Mouse (Mus musculus): ENCODE results near the gene Rnf224. TPM values are rescaled to one million over a fixed set of nuclear protein-coding genes. Genes with fewer than 3 reads are reported as not detected.

Gene Rnf224
- polyA plus RNA-seq, 1 experiment from 2014 or later, result not detected

GRCm38 (mm10) chr2:25195211-25196156 is 41.1 kb downstream of the Rnf224 start:
- DNase-seq (ENCODE audit: low spot score) (no peak), ATAC-seq (ENCODE audit: low FRiP score) (no peak)
- Histone ChIP-seq H3K4me1 (replicated peaks; ENCODE audit: control insufficient read depth, insufficient read depth, low read length) (no peaks in the 10 kb centered on the region), H3K9me3 (ENCODE audit: control insufficient read depth, low read length) (no peaks in the 10 kb centered on the region), H3K4me2 (replicated peaks) (peak overlapping the region; percentile 25), H3K9ac (no peak overlapping the region), H3K4me3 (replicated peaks; ENCODE audit: low read length) (no peak overlapping the region; the same call in 1 of the 2 replicates), H3K27ac (no peak overlapping the region), H3K27me3 (ENCODE audit: control insufficient read depth, insufficient read depth, low read length) (peaks cover 25% of the 10 kb centered on the region), H3K36me3 (replicated peaks; ENCODE audit: control insufficient read depth, insufficient read depth) (peaks cover 26% of the 10 kb centered on the region)
- WGBS, result 22% methylated on average over 55 of the region's 55 CpGs

- Histone ChIP-seq H3K4me2 (replicated peaks) (no peak overlapping the region), H3K9ac (no peak overlapping the region), H3K27ac (no peak overlapping the region), H3K36me3 (replicated peaks; ENCODE audit: control insufficient read depth, insufficient read depth) (peaks cover 18% of the 10 kb centered on the region), H3K27me3 (ENCODE audit: control insufficient read depth, insufficient read depth, low read length) (peaks cover 25% of the 10 kb centered on the region), H3K9me3 (ENCODE audit: control insufficient read depth, low read length) (no peaks in the 10 kb centered on the region), H3K4me1 (replicated peaks; ENCODE audit: control insufficient read depth, insufficient read depth, low read length) (no peaks in the 10 kb centered on the region), H3K4me3 (replicated peaks; ENCODE audit: low read length) (no peak overlapping the region)
- 81% methylated on average over 17 of the region's 17 CpGs for WGBS
- no peak for ATAC-seq (ENCODE audit: low FRiP score)
- no peak for DNase-seq (ENCODE audit: low spot score)
These were observed 42.0 kb downstream of the Rnf224 start for GRCm38 (mm10) chr2:25194486-25195171.

GRCm38 (mm10) chr2:25194006-25194405 is 42.6 kb downstream of the Rnf224 start:
- H3K4me3 ChIP-seq (replicated peaks; ENCODE audit: low read length), result no peak overlapping the region
- peaks cover 11% of the 10 kb centered on the region for H3K36me3 ChIP-seq (replicated peaks; ENCODE audit: control insufficient read depth, insufficient read depth)
- H3K9ac ChIP-seq, result no peak overlapping the region
- no peak overlapping the region for H3K27ac ChIP-seq
- H3K9me3 ChIP-seq (ENCODE audit: control insufficient read depth, low read length), result no peaks in the 10 kb centered on the region
- 78% methylated on average over 5 of the region's 5 CpGs for WGBS
- ATAC-seq (ENCODE audit: low FRiP score), result 0 out of 2 replicates have a peak, but pooled peaks have one; percentile 18
- peaks cover 25% of the 10 kb centered on the region for H3K27me3 ChIP-seq (ENCODE audit: control insufficient read depth, insufficient read depth, low read length)
- DNase-seq (ENCODE audit: low spot score), result no peak
- no peaks in the 10 kb centered on the region for H3K4me1 ChIP-seq (replicated peaks; ENCODE audit: control insufficient read depth, insufficient read depth, low read length)
- no peak overlapping the region for H3K4me2 ChIP-seq (replicated peaks)

GRCm38 (mm10) chr2:25193330-25193770 is 43.2 kb downstream of the Rnf224 start:
- no peaks in the 10 kb centered on the region for H3K4me1 ChIP-seq (replicated peaks; ENCODE audit: control insufficient read depth, insufficient read depth, low read length)
- WGBS, result 2% methylated on average over 6 of the region's 6 CpGs
- H3K36me3 ChIP-seq (replicated peaks; ENCODE audit: control insufficient read depth, insufficient read depth), result peaks cover 5% of the 10 kb centered on the region; the same call in 1 of the 2 replicates
- H3K27ac ChIP-seq, result no peak overlapping the region
- no peak overlapping the region for H3K4me2 ChIP-seq (replicated peaks)
- H3K9ac ChIP-seq, result no peak overlapping the region
- ATAC-seq (ENCODE audit: low FRiP score) (peak; percentile 76), DNase-seq (ENCODE audit: low spot score) (peak; percentile 90)
- H3K9me3 ChIP-seq (ENCODE audit: control insufficient read depth, low read length), result no peaks in the 10 kb centered on the region
- no peak overlapping the region for H3K4me3 ChIP-seq (replicated peaks; ENCODE audit: low read length)
- H3K27me3 ChIP-seq (ENCODE audit: control insufficient read depth, insufficient read depth, low read length), result peaks cover 25% of the 10 kb centered on the region

GRCm38 (mm10) chr2:25187841-25188240 is 48.7 kb downstream of the Rnf224 start:
- WGBS, result 80% methylated on average over 6 of the region's 6 CpGs
- Histone ChIP-seq H3K27me3 (ENCODE audit: control insufficient read depth, insufficient read depth, low read length) (no peaks in the 10 kb centered on the region), H3K4me2 (replicated peaks) (no peak overlapping the region), H3K4me3 (replicated peaks; ENCODE audit: low read length) (no peak overlapping the region), H3K4me1 (replicated peaks; ENCODE audit: control insufficient read depth, insufficient read depth, low read length) (peaks cover 5% of the 10 kb centered on the region; the same call in 1 of the 2 replicates), H3K9ac (no peak overlapping the region), H3K27ac (no peak overlapping the region), H3K36me3 (replicated peaks; ENCODE audit: control insufficient read depth, insufficient read depth) (no peaks in the 10 kb centered on the region), H3K9me3 (ENCODE audit: control insufficient read depth, low read length) (no peaks in the 10 kb centered on the region)
- ATAC-seq (ENCODE audit: low FRiP score) (no peak), DNase-seq (ENCODE audit: low spot score) (no peak)

- peak overlapping the region; percentile 90 for H3K4me2 ChIP-seq (replicated peaks)
- 28% methylated on average over 5 of the region's 5 CpGs for WGBS
- no peaks in the 10 kb centered on the region for H3K36me3 ChIP-seq (replicated peaks; ENCODE audit: control insufficient read depth, insufficient read depth)
- H3K4me3 ChIP-seq (replicated peaks; ENCODE audit: low read length), result peak overlapping the region; percentile 46
- H3K9ac ChIP-seq, result peak overlapping the region; percentile 71
- H3K27ac ChIP-seq, result no peak overlapping the region
- no peaks in the 10 kb centered on the region for H3K27me3 ChIP-seq (ENCODE audit: control insufficient read depth, insufficient read depth, low read length)
- no peak for DNase-seq (ENCODE audit: low spot score)
- ATAC-seq (ENCODE audit: low FRiP score), result no peak; the same call in 1 of the 2 replicates
- H3K9me3 ChIP-seq (ENCODE audit: control insufficient read depth, low read length), result no peaks in the 10 kb centered on the region
- peaks cover 17% of the 10 kb centered on the region; the same call in 1 of the 2 replicates for H3K4me1 ChIP-seq (replicated peaks; ENCODE audit: control insufficient read depth, insufficient read depth, low read length)
These were observed 50.0 kb downstream of the Rnf224 start for GRCm38 (mm10) chr2:25186575-25186930.

- H3K4me1 ChIP-seq (replicated peaks; ENCODE audit: control insufficient read depth, insufficient read depth, low read length), result peaks cover 22% of the 10 kb centered on the region; the same call in 1 of the 2 replicates
- no peaks in the 10 kb centered on the region for H3K36me3 ChIP-seq (replicated peaks; ENCODE audit: control insufficient read depth, insufficient read depth)
- no peaks in the 10 kb centered on the region for H3K9me3 ChIP-seq (ENCODE audit: control insufficient read depth, low read length)
- 1% methylated on average over 53 of the region's 64 CpGs for WGBS
- ATAC-seq (ENCODE audit: low FRiP score), result peak; percentile 74
- H3K27ac ChIP-seq, result peak overlapping the region; percentile 89
- H3K9ac ChIP-seq, result peak overlapping the region; percentile 71
- peak overlapping the region; percentile 90 for H3K4me2 ChIP-seq (replicated peaks)
- H3K4me3 ChIP-seq (replicated peaks; ENCODE audit: low read length), result peak overlapping the region; percentile 46
- peak; percentile 72 for DNase-seq (ENCODE audit: low spot score)
- H3K27me3 ChIP-seq (ENCODE audit: control insufficient read depth, insufficient read depth, low read length), result no peaks in the 10 kb centered on the region
These were observed 50.7 kb downstream of the Rnf224 start for GRCm38 (mm10) chr2:25185625-25186574.

GRCm38 (mm10) chr2:25184496-25184895 is 52.1 kb downstream of the Rnf224 start:
- H3K9ac ChIP-seq, result no peak overlapping the region
- WGBS, result 85% methylated on average over 7 of the region's 7 CpGs
- no peaks in the 10 kb centered on the region for H3K9me3 ChIP-seq (ENCODE audit: control insufficient read depth, low read length)
- no peak for ATAC-seq (ENCODE audit: low FRiP score)
- no peak overlapping the region for H3K27ac ChIP-seq
- no peaks in the 10 kb centered on the region for H3K36me3 ChIP-seq (replicated peaks; ENCODE audit: control insufficient read depth, insufficient read depth)
- H3K4me2 ChIP-seq (replicated peaks), result peak overlapping the region; percentile 90; the same call in 1 of the 2 replicates
- H3K27me3 ChIP-seq (ENCODE audit: control insufficient read depth, insufficient read depth, low read length), result no peaks in the 10 kb centered on the region
- peaks cover 30% of the 10 kb centered on the region; the same call in 1 of the 2 replicates for H3K4me1 ChIP-seq (replicated peaks; ENCODE audit: control insufficient read depth, insufficient read depth, low read length)
- H3K4me3 ChIP-seq (replicated peaks; ENCODE audit: low read length), result no peak overlapping the region
- no peak for DNase-seq (ENCODE audit: low spot score)

Data from hindbrain, embryonic 14.5 days (tissue).